Mouse (Mus musculus): ENCODE measurements at regions not wholly inside any gene's neighbourhood (a gene's known extent, or its start where the extent isn't known, plus 50 kb on each side); places are given as distances from the start of the nearest gene placed in this dataset.
A peak's percentile ranks its signal among the peaks of the same experiment; 100 is the strongest.

- no peak for DNase-seq (ENCODE audit: low spot score in 2 of 2)
These were observed 263.5 kb downstream of the Tecrl start for GRCm38 (mm10) chr5:83091483-83091882.

- peak; percentile 32 to 39 for DNase-seq (ENCODE audit: low spot score in 2 of 2)
These were observed 300.2 kb downstream of the Tecrl start for GRCm38 (mm10) chr5:83054819-83055218.

- DNase-seq (ENCODE audit: low spot score in 2 of 2), result no peak
These were observed 307.8 kb downstream of the Tecrl start for GRCm38 (mm10) chr5:83047214-83047613.

GRCm38 (mm10) chr5:83029703-83030102 is 325.3 kb downstream of the Tecrl start:
- no peak for DNase-seq (ENCODE audit: low spot score in 2 of 2)

- DNase-seq (ENCODE audit: low spot score in 2 of 2), result no peak
These were observed 349.0 kb downstream of the Tecrl start for GRCm38 (mm10) chr5:83006038-83006437.

GRCm38 (mm10) chr5:82989056-82989455 is 365.9 kb downstream of the Tecrl start:
- DNase-seq (ENCODE audit: low spot score in 2 of 2), result peak in 1 of 2 experiments; percentile 3

GRCm38 (mm10) chr5:82969315-82969714 is 385.7 kb downstream of the Tecrl start:
- DNase-seq (ENCODE audit: low spot score in 2 of 2), result no peak

- no peak for DNase-seq (ENCODE audit: low spot score in 2 of 2)
These were observed 388.2 kb downstream of the Tecrl start for GRCm38 (mm10) chr5:82966824-82967223.

GRCm38 (mm10) chr5:82966180-82966579 is 388.8 kb downstream of the Tecrl start:
- peak; percentile 11 to 43 for DNase-seq (ENCODE audit: low spot score in 2 of 2)

- DNase-seq (ENCODE audit: low spot score in 2 of 2), result peak in 1 of 2 experiments; percentile 8
These were observed 390.5 kb downstream of the Tecrl start for GRCm38 (mm10) chr5:82964513-82964912.

- DNase-seq (ENCODE audit: low spot score in 2 of 2), result no peak
These were observed 399.0 kb downstream of the Tecrl start for GRCm38 (mm10) chr5:82956012-82956411.

GRCm38 (mm10) chr5:82947060-82947459 is 407.9 kb downstream of the Tecrl start:
- no peak for DNase-seq (ENCODE audit: low spot score in 2 of 2)

GRCm38 (mm10) chr5:82939786-82940185 is 415.2 kb downstream of the Tecrl start:
- no peak for DNase-seq (ENCODE audit: low spot score in 2 of 2)

- peak; percentile 62 to 79 for DNase-seq (ENCODE audit: low spot score in 2 of 2)
These were observed 455.6 kb downstream of the Tecrl start for GRCm38 (mm10) chr5:82899347-82899746.

GRCm38 (mm10) chr5:82898912-82899311 is 456.1 kb downstream of the Tecrl start:
- no peak for DNase-seq (ENCODE audit: low spot score in 2 of 2)

- peak; percentile 8 to 32 for DNase-seq (ENCODE audit: low spot score in 2 of 2)
These were observed 456.6 kb downstream of the Tecrl start for GRCm38 (mm10) chr5:82898389-82898788.

GRCm38 (mm10) chr5:82869264-82869663 is 485.7 kb downstream of the Tecrl start:
- no peak for DNase-seq (ENCODE audit: low spot score in 2 of 2)

- DNase-seq (ENCODE audit: low spot score in 2 of 2), result no peak
These were observed 490.6 kb downstream of the Tecrl start for GRCm38 (mm10) chr5:82864347-82864746.

- DNase-seq (ENCODE audit: low spot score in 2 of 2), result no peak
These were observed 529.7 kb downstream of the Tecrl start for GRCm38 (mm10) chr5:82825327-82825726.

- no peak for DNase-seq (ENCODE audit: low spot score in 2 of 2)
These were observed 561.8 kb downstream of the Tecrl start for GRCm38 (mm10) chr5:82793197-82793596.
